ENCODE assay signal across 8 mouse cellular contexts in genomic region chr11:5444234-5444598, GRCm38 (mm10). TPM values are rescaled to one million over a fixed set of nuclear protein-coding genes. Genes with fewer than 3 reads are reported as not detected.
DNase-seq lines count a peak whose midpoint lies in the region; ATAC-seq lines count a peak whose summit lies in the region.

No protein-coding gene starts in this region.

- H3K27me3 ChIP-seq in forebrain, embryonic 12.5 days: peaks cover 15% of the 10 kb centered on the region; the same call in 1 of the 2 replicates
- no peaks in the 10 kb centered on the region for H3K27me3 ChIP-seq in hindbrain, embryonic 11.5 days (ENCODE audit: control insufficient read depth, insufficient read depth, low read length)
- no peaks in the 10 kb centered on the region for H3K27me3 ChIP-seq in limb, embryonic 11.5 days (ENCODE audit: control insufficient read depth, insufficient read depth, low read length)
- H3K27me3 ChIP-seq in midbrain, embryonic 14.5 days (ENCODE audit: control insufficient read depth, insufficient read depth, low read length): no peaks in the 10 kb centered on the region
- no peaks in the 10 kb centered on the region for H3K27me3 ChIP-seq in stomach, embryonic 14.5 days (ENCODE audit: control insufficient read depth, insufficient read depth, low read length)

- under 1% methylated on average over 44 of the region's 57 CpGs for WGBS in forebrain, embryonic 12.5 days
- whole genome bisulfite sequencing in hindbrain, embryonic 11.5 days: 0% methylated on average over 10 of the region's 57 CpGs
- 2% methylated on average over 29 of the region's 57 CpGs for WGBS in limb, embryonic 11.5 days
- 0% methylated on average over 41 of the region's 57 CpGs for WGBS in midbrain, embryonic 14.5 days
- WGBS in stomach, embryonic 14.5 days: 0% methylated on average over 42 of the region's 57 CpGs

- DNase-seq in CD4-positive, CD25-positive, alpha-beta regulatory T cell, adult 2 months (ENCODE audit: low read depth, low spot score): peak; percentile 63
- peak; percentile 37 for DNase-seq in adrenal gland, postnatal 25 days
- DNase-seq in hindbrain, embryonic 11.5 days (ENCODE audit: low spot score): no peak
- peak; percentile 66 for DNase-seq in limb, embryonic 11.5 days (ENCODE audit: low spot score)
- DNase-seq in midbrain, embryonic 14.5 days: peak; percentile 63

- H3K36me3 ChIP-seq in forebrain, embryonic 12.5 days (replicated peaks): no peaks in the 10 kb centered on the region
- H3K36me3 ChIP-seq in hindbrain, embryonic 11.5 days (ENCODE audit: control insufficient read depth, insufficient read depth, low read length): no peaks in the 10 kb centered on the region
- H3K36me3 ChIP-seq in limb, embryonic 11.5 days (ENCODE audit: control insufficient read depth, insufficient read depth, low read length): no peaks in the 10 kb centered on the region
- H3K36me3 ChIP-seq in midbrain, embryonic 14.5 days (ENCODE audit: control insufficient read depth, insufficient read depth, low read length): no peaks in the 10 kb centered on the region
- no peaks in the 10 kb centered on the region for H3K36me3 ChIP-seq in stomach, embryonic 14.5 days (ENCODE audit: control insufficient read depth, insufficient read depth, low read length)

- H3K9ac ChIP-seq in forebrain, embryonic 12.5 days: peak overlapping the region; percentile 90
- peak overlapping the region; percentile 88 for H3K9ac ChIP-seq in hindbrain, embryonic 11.5 days (ENCODE audit: low read depth, low read length)
- H3K9ac ChIP-seq in limb, embryonic 11.5 days (ENCODE audit: low read length): peak overlapping the region; percentile 84
- peak overlapping the region; percentile 74 for H3K9ac ChIP-seq in midbrain, embryonic 14.5 days (replicated peaks; ENCODE audit: low read length)
- H3K9ac ChIP-seq in stomach, embryonic 14.5 days (replicated peaks; ENCODE audit: low read depth, low read length): peak overlapping the region; percentile 75

- H3K27ac ChIP-seq in forebrain, embryonic 12.5 days: peak overlapping the region; percentile 83
- peak overlapping the region; percentile 75 for H3K27ac ChIP-seq in hindbrain, embryonic 11.5 days (ENCODE audit: low read depth, low read length)
- peak overlapping the region; percentile 73 for H3K27ac ChIP-seq in limb, embryonic 11.5 days (replicated peaks; ENCODE audit: low read depth, low read length)
- peak overlapping the region; percentile 64 for H3K27ac ChIP-seq in midbrain, embryonic 14.5 days (replicated peaks; ENCODE audit: low read depth, low read length)
- H3K27ac ChIP-seq in stomach, embryonic 14.5 days (ENCODE audit: low read length): peak overlapping the region; percentile 83

- peak overlapping the region; percentile 92 for H3K4me2 ChIP-seq in forebrain, embryonic 12.5 days
- H3K4me2 ChIP-seq in hindbrain, embryonic 11.5 days (replicated peaks; ENCODE audit: low read depth, low read length): peak overlapping the region; percentile 97
- H3K4me2 ChIP-seq in limb, embryonic 11.5 days (ENCODE audit: low read depth, severe bottlenecking): peak overlapping the region; percentile 95
- H3K4me2 ChIP-seq in midbrain, embryonic 14.5 days (ENCODE audit: low read length): peak overlapping the region; percentile 95
- H3K4me2 ChIP-seq in stomach, embryonic 14.5 days (replicated peaks; ENCODE audit: low read depth, low read length): peak overlapping the region; percentile 93

- no peak for ATAC-seq in CD4-positive, CD25-positive, alpha-beta regulatory T cell, adult 4 months
- peak; percentile 31; the same call in 1 of the 2 replicates for ATAC-seq in forebrain, embryonic 12.5 days (ENCODE audit: low FRiP score)
- ATAC-seq in hindbrain, embryonic 11.5 days (ENCODE audit: low FRiP score): peak; percentile 21; the same call in 1 of the 2 replicates
- peak; percentile 5; the same call in 1 of the 2 replicates for ATAC-seq in limb, embryonic 11.5 days (ENCODE audit: insufficient number of reproducible peaks, low FRiP score, low TSS enrichment, low read depth)
- peak; percentile 71 for ATAC-seq in midbrain, embryonic 14.5 days (ENCODE audit: low FRiP score, low TSS enrichment)
- ATAC-seq in stomach, embryonic 14.5 days (ENCODE audit: insufficient number of reproducible peaks, insufficient read depth, low FRiP score, low read depth): peak; percentile 33; the same call in 1 of the 2 replicates

- peak overlapping the region; percentile 86 for H3K4me3 ChIP-seq in forebrain, embryonic 12.5 days (replicated peaks)
- H3K4me3 ChIP-seq in hindbrain, embryonic 11.5 days (ENCODE audit: low read depth, low read length): peak overlapping the region; percentile 77
- peak overlapping the region; percentile 66 for H3K4me3 ChIP-seq in limb, embryonic 11.5 days (ENCODE audit: low read depth, low read length)
- H3K4me3 ChIP-seq in midbrain, embryonic 14.5 days (replicated peaks; ENCODE audit: low read depth, low read length): peak overlapping the region; percentile 83
- peak overlapping the region; percentile 73 for H3K4me3 ChIP-seq in stomach, embryonic 14.5 days (ENCODE audit: low read depth, low read length)

- peaks cover 30% of the 10 kb centered on the region for H3K4me1 ChIP-seq in forebrain, embryonic 12.5 days
- 0 out of 2 replicates have a peak, but pooled peaks cover 2% of the 10 kb centered on the region for H3K4me1 ChIP-seq in hindbrain, embryonic 11.5 days (replicated peaks; ENCODE audit: control insufficient read depth, insufficient read depth, low read length)
- peaks cover 5% of the 10 kb centered on the region for H3K4me1 ChIP-seq in limb, embryonic 11.5 days (ENCODE audit: control insufficient read depth, insufficient read depth, low read length)
- H3K4me1 ChIP-seq in midbrain, embryonic 14.5 days (ENCODE audit: control insufficient read depth, insufficient read depth, low read length): peaks cover 23% of the 10 kb centered on the region
- peaks cover 15% of the 10 kb centered on the region for H3K4me1 ChIP-seq in stomach, embryonic 14.5 days (ENCODE audit: control insufficient read depth, insufficient read depth, low read length)

- no peaks in the 10 kb centered on the region for H3K9me3 ChIP-seq in forebrain, embryonic 12.5 days
- H3K9me3 ChIP-seq in hindbrain, embryonic 11.5 days (ENCODE audit: control insufficient read depth, low read length): no peaks in the 10 kb centered on the region
- H3K9me3 ChIP-seq in limb, embryonic 11.5 days (ENCODE audit: control insufficient read depth, low read length): no peaks in the 10 kb centered on the region
- H3K9me3 ChIP-seq in midbrain, embryonic 14.5 days (ENCODE audit: control insufficient read depth, low read length): no peaks in the 10 kb centered on the region
- no peaks in the 10 kb centered on the region for H3K9me3 ChIP-seq in stomach, embryonic 14.5 days (ENCODE audit: control insufficient read depth, low read depth, low read length)

RNA-seq across cellular contexts. Expression of gene Znrf3, which starts 0.4 kb away (rescaled TPM):
- polyA plus RNA-seq in CD4-positive, CD25-positive, alpha-beta regulatory T cell, adult 4 months (2017; shearing (Covaris generic)): 10 to 100 TPM; 21.3 to 24.1 TPM
- 25.6 and 43.2 TPM in 2 replicates for total RNA-seq in adrenal gland, postnatal 25 days (2021)
- polyA plus RNA-seq in forebrain, embryonic 12.5 days (2016; fragmentation: Nextera tagmentation; extraction: Ambion mirVana): 9.0 and 10.3 TPM in 2 replicates
- 10.6 and 11.5 TPM in 2 replicates for polyA plus RNA-seq in hindbrain, embryonic 11.5 days (2014; fragmentation: Nextera tagmentation; extraction: Ambion mirVana)
- polyA plus RNA-seq in limb, embryonic 11.5 days (2014; fragmentation: Nextera tagmentation; extraction: Ambion mirVana): 12.3 and 13.1 TPM in 2 replicates
- polyA plus RNA-seq in midbrain, embryonic 14.5 days (2014; fragmentation: Nextera tagmentation; extraction: Ambion mirVana): 7.2 and 7.8 TPM in 2 replicates
- polyA plus RNA-seq in stomach, embryonic 14.5 days (2014; fragmentation: Nextera tagmentation; extraction: Ambion mirVana): 17.2 and 19.7 TPM in 2 replicates
